Mouse (Mus musculus) left cerebral cortex, adult 18-20 months (tissue): ENCODE measurements at regions not wholly inside any gene's neighbourhood (a gene's known extent, or its start where the extent isn't known, plus 50 kb on each side); places are given as distances from the start of the nearest gene placed in this dataset.

ENCODE experiments used
- DNase-seq, 2 experiments: peaks; one replicate each; pipeline ENCODE4 v3.0.0; 2021 to 2022; ENCODE audit warnings: low spot score in 2 of 2, mixed read lengths in 1 of 2

GRCm38 (mm10) chr5:133823871-133824270 lies 275.6 kb upstream of the Castor2 start:
- DNase-seq = no peak

- no peak for DNase-seq
Observed at GRCm38 (mm10) chr5:133821273-133821672, 278.2 kb upstream of the Castor2 start.

- no peak for DNase-seq
Observed at GRCm38 (mm10) chr5:133815462-133815861, 284.0 kb upstream of the Castor2 start.

GRCm38 (mm10) chr5:133814436-133814835 lies 285.1 kb upstream of the Castor2 start:
- peak; percentile 4 to 24 for DNase-seq

GRCm38 (mm10) chr5:133812216-133812615 lies 287.3 kb upstream of the Castor2 start:
- no peak for DNase-seq

GRCm38 (mm10) chr5:133806891-133807290 lies 292.6 kb upstream of the Castor2 start:
- DNase-seq = peak; percentile 2 to 5

GRCm38 (mm10) chr5:133802001-133802400 lies 297.5 kb upstream of the Castor2 start:
- DNase-seq = no peak

- peak; percentile 64 to 66 for DNase-seq
Observed at GRCm38 (mm10) chr5:133795638-133796037, 303.9 kb upstream of the Castor2 start.

- DNase-seq = no peak
Observed at GRCm38 (mm10) chr5:133790726-133791125, 308.8 kb upstream of the Castor2 start.

- DNase-seq = no peak
Observed at GRCm38 (mm10) chr5:133788006-133788405, 311.5 kb upstream of the Castor2 start.

GRCm38 (mm10) chr5:133787491-133787890 lies 312.0 kb upstream of the Castor2 start:
- DNase-seq = no peak

- no peak for DNase-seq
Observed at GRCm38 (mm10) chr5:133776591-133776990, 322.9 kb upstream of the Castor2 start.

GRCm38 (mm10) chr5:133774116-133774515 lies 325.4 kb upstream of the Castor2 start:
- DNase-seq = no peak

GRCm38 (mm10) chr5:133768856-133769255 lies 330.7 kb upstream of the Castor2 start:
- peak; percentile 18 to 40 for DNase-seq

- peak; percentile 32 to 41 for DNase-seq
Observed at GRCm38 (mm10) chr5:133757817-133758216, 341.7 kb upstream of the Castor2 start.

GRCm38 (mm10) chr5:133754180-133754579 lies 345.3 kb upstream of the Castor2 start:
- no peak for DNase-seq

GRCm38 (mm10) chr5:133753461-133754160 lies 345.9 kb upstream of the Castor2 start:
- peak in 1 of 2 experiments; percentile 2 for DNase-seq

GRCm38 (mm10) chr5:133746960-133747359 lies 352.6 kb upstream of the Castor2 start:
- DNase-seq = no peak

GRCm38 (mm10) chr5:133746411-133746810 lies 353.1 kb upstream of the Castor2 start:
- no peak for DNase-seq

GRCm38 (mm10) chr5:133744136-133744535 lies 355.4 kb upstream of the Castor2 start:
- DNase-seq = no peak

GRCm38 (mm10) chr5:133743606-133744005 lies 355.9 kb upstream of the Castor2 start:
- DNase-seq = no peak

- no peak for DNase-seq
Observed at GRCm38 (mm10) chr5:133731871-133732270, 367.6 kb upstream of the Castor2 start.
